Mouse (Mus musculus): Measurements from ENCODE around the gene Srebf1. TPM values are rescaled to one million over a fixed set of nuclear protein-coding genes. Genes with fewer than 3 reads are reported as not detected.

Gene Srebf1
- 76.7 and 78.1 TPM in 2 replicates for polyA plus RNA-seq (2015; fragmentation: Nextera tagmentation; extraction: Ambion mirVana)

GRCm38 (mm10) chr11:60222469-60223236, at the start of gene Srebf1:
Srebf1 (minus strand) TSS chr11:60222581.
- H3K9ac ChIP-seq, result peak within 1 kb of the TSS; percentile 33; the same call in 1 of the 2 replicates
- H3K27ac ChIP-seq (replicated peaks), result peak within 1 kb of the TSS; percentile 77
- peaks cover 54% of the 10 kb centered on the region for H3K4me1 ChIP-seq
- H3K4me3 ChIP-seq (replicated peaks), result peak within 1 kb of the TSS; percentile 43
- WGBS, result 4% methylated on average over 46 of the region's 46 CpGs
- H3K9me3 ChIP-seq (replicated peaks), result no peaks in the 10 kb centered on the region
- ATAC-seq (ENCODE audit: insufficient number of reproducible peaks, low FRiP score, low TSS enrichment, low read depth), result peak; percentile 72
- peaks cover 7% of the 10 kb centered on the region; the same call in 1 of the 2 replicates for H3K36me3 ChIP-seq
- no peaks in the 10 kb centered on the region for H3K27me3 ChIP-seq
- H3K4me2 ChIP-seq (replicated peaks), result peak within 1 kb of the TSS; percentile 84

- no peak overlapping the region for H3K9ac ChIP-seq
- H3K9me3 ChIP-seq (replicated peaks), result no peaks in the 10 kb centered on the region
- no peak for ATAC-seq (ENCODE audit: insufficient number of reproducible peaks, low FRiP score, low TSS enrichment, low read depth)
- 0 out of 2 replicates have a peak overlapping the region, but pooled peaks have one; percentile 7 for H3K27ac ChIP-seq (replicated peaks)
- H3K36me3 ChIP-seq, result peaks cover 14% of the 10 kb centered on the region; the same call in 1 of the 2 replicates
- H3K27me3 ChIP-seq, result no peaks in the 10 kb centered on the region
- WGBS, result 41% methylated on average over 3 of the region's 3 CpGs
- peaks cover 13% of the 10 kb centered on the region for H3K4me1 ChIP-seq
- no peak overlapping the region for H3K4me3 ChIP-seq (replicated peaks)
- no peak overlapping the region for H3K4me2 ChIP-seq (replicated peaks)
Measured at GRCm38 (mm10) chr11:60268563-60268962, 46.2 kb upstream of the Srebf1 start.

GRCm38 (mm10) chr11:60265271-60265985, 43.0 kb upstream of the Srebf1 start:
- no peaks in the 10 kb centered on the region for H3K27me3 ChIP-seq
- no peak overlapping the region for H3K4me3 ChIP-seq (replicated peaks)
- H3K4me1 ChIP-seq, result peaks cover 5% of the 10 kb centered on the region
- no peak for ATAC-seq (ENCODE audit: insufficient number of reproducible peaks, low FRiP score, low TSS enrichment, low read depth)
- no peak overlapping the region for H3K9ac ChIP-seq
- 91% methylated on average over 4 of the region's 4 CpGs for WGBS
- H3K4me2 ChIP-seq (replicated peaks), result no peak overlapping the region
- no peak overlapping the region for H3K27ac ChIP-seq (replicated peaks)
- H3K36me3 ChIP-seq, result peaks cover 16% of the 10 kb centered on the region
- H3K9me3 ChIP-seq (replicated peaks), result no peaks in the 10 kb centered on the region

GRCm38 (mm10) chr11:60264651-60265050, 42.3 kb upstream of the Srebf1 start:
- H3K4me1 ChIP-seq, result peaks cover 5% of the 10 kb centered on the region
- ATAC-seq (ENCODE audit: insufficient number of reproducible peaks, low FRiP score, low TSS enrichment, low read depth), result no peak
- 77% methylated on average over 1 of the region's 1 CpGs for WGBS

GRCm38 (mm10) chr11:60262396-60262795, 40.0 kb upstream of the Srebf1 start:
- WGBS, result 76% methylated on average over 4 of the region's 4 CpGs
- Histone ChIP-seq H3K9me3 (replicated peaks) (no peaks in the 10 kb centered on the region), H3K4me2 (replicated peaks) (no peak overlapping the region), H3K9ac (no peak overlapping the region), H3K27ac (replicated peaks) (no peak overlapping the region), H3K36me3 (peaks cover 19% of the 10 kb centered on the region), H3K4me1 (peaks cover 5% of the 10 kb centered on the region), H3K4me3 (replicated peaks) (no peak overlapping the region), H3K27me3 (no peaks in the 10 kb centered on the region)
- no peak for ATAC-seq (ENCODE audit: insufficient number of reproducible peaks, low FRiP score, low TSS enrichment, low read depth)

More at GRCm38 (mm10) chr11:60264651-60265050, 42.3 kb upstream of the Srebf1 start:
- no peak overlapping the region for H3K9ac ChIP-seq
- H3K9me3 ChIP-seq (replicated peaks), result no peaks in the 10 kb centered on the region
- H3K36me3 ChIP-seq, result peaks cover 9% of the 10 kb centered on the region; the same call in 1 of the 2 replicates
- H3K4me2 ChIP-seq (replicated peaks), result no peak overlapping the region
- H3K27me3 ChIP-seq, result no peaks in the 10 kb centered on the region
- no peak overlapping the region for H3K4me3 ChIP-seq (replicated peaks)
- no peak overlapping the region for H3K27ac ChIP-seq (replicated peaks)

GRCm38 (mm10) chr11:60260743-60261142, 38.4 kb upstream of the Srebf1 start:
- Histone ChIP-seq H3K4me1 (peaks cover 13% of the 10 kb centered on the region), H3K27me3 (no peaks in the 10 kb centered on the region), H3K4me2 (replicated peaks) (no peak overlapping the region), H3K9me3 (replicated peaks) (no peaks in the 10 kb centered on the region), H3K27ac (replicated peaks) (no peak overlapping the region), H3K9ac (no peak overlapping the region), H3K36me3 (peaks cover 24% of the 10 kb centered on the region), H3K4me3 (replicated peaks) (no peak overlapping the region)
- ATAC-seq (ENCODE audit: insufficient number of reproducible peaks, low FRiP score, low TSS enrichment, low read depth), result no peak
- WGBS, result 85% methylated on average over 3 of the region's 3 CpGs

GRCm38 (mm10) chr11:60257696-60258095, 35.3 kb upstream of the Srebf1 start:
- H3K9me3 ChIP-seq (replicated peaks), result no peaks in the 10 kb centered on the region
- H3K27ac ChIP-seq (replicated peaks), result no peak overlapping the region
- no peak overlapping the region for H3K4me2 ChIP-seq (replicated peaks)
- H3K36me3 ChIP-seq, result peaks cover 24% of the 10 kb centered on the region
- H3K4me1 ChIP-seq, result peaks cover 14% of the 10 kb centered on the region
- no peak for ATAC-seq (ENCODE audit: insufficient number of reproducible peaks, low FRiP score, low TSS enrichment, low read depth)
- H3K4me3 ChIP-seq (replicated peaks), result no peak overlapping the region
- H3K9ac ChIP-seq, result no peak overlapping the region
- WGBS, result 74% methylated on average over 2 of the region's 2 CpGs
- H3K27me3 ChIP-seq, result no peaks in the 10 kb centered on the region

GRCm38 (mm10) chr11:60256713-60257112, 34.3 kb upstream of the Srebf1 start:
- no peak overlapping the region for H3K9ac ChIP-seq
- no peak overlapping the region for H3K4me2 ChIP-seq (replicated peaks)
- no peak overlapping the region for H3K27ac ChIP-seq (replicated peaks)
- no peak overlapping the region for H3K4me3 ChIP-seq (replicated peaks)
- no peak for ATAC-seq (ENCODE audit: insufficient number of reproducible peaks, low FRiP score, low TSS enrichment, low read depth)
- peaks cover 14% of the 10 kb centered on the region for H3K4me1 ChIP-seq
- H3K9me3 ChIP-seq (replicated peaks), result no peaks in the 10 kb centered on the region
- no peaks in the 10 kb centered on the region for H3K27me3 ChIP-seq
- peaks cover 26% of the 10 kb centered on the region for H3K36me3 ChIP-seq
- 72% methylated on average over 9 of the region's 9 CpGs for WGBS

- WGBS, result 50% methylated on average over 6 of the region's 6 CpGs
- Histone ChIP-seq H3K36me3 (peaks cover 27% of the 10 kb centered on the region), H3K4me1 (peaks cover 18% of the 10 kb centered on the region), H3K9me3 (replicated peaks) (no peaks in the 10 kb centered on the region), H3K4me3 (replicated peaks) (no peak overlapping the region), H3K27ac (replicated peaks) (peak overlapping the region; percentile 23; the same call in 1 of the 2 replicates), H3K4me2 (replicated peaks) (no peak overlapping the region), H3K9ac (no peak overlapping the region), H3K27me3 (no peaks in the 10 kb centered on the region)
- no peak for ATAC-seq (ENCODE audit: insufficient number of reproducible peaks, low FRiP score, low TSS enrichment, low read depth)
Measured at GRCm38 (mm10) chr11:60256176-60256681, 33.8 kb upstream of the Srebf1 start.

GRCm38 (mm10) chr11:60255639-60256038, 33.3 kb upstream of the Srebf1 start:
- Histone ChIP-seq H3K4me2 (replicated peaks) (no peak overlapping the region), H3K4me3 (replicated peaks) (no peak overlapping the region), H3K27ac (replicated peaks) (no peak overlapping the region), H3K27me3 (no peaks in the 10 kb centered on the region), H3K36me3 (peaks cover 26% of the 10 kb centered on the region), H3K4me1 (peaks cover 18% of the 10 kb centered on the region), H3K9ac (no peak overlapping the region), H3K9me3 (replicated peaks) (no peaks in the 10 kb centered on the region)
- no peak for ATAC-seq (ENCODE audit: insufficient number of reproducible peaks, low FRiP score, low TSS enrichment, low read depth)
- 76% methylated on average over 3 of the region's 3 CpGs for WGBS

- H3K4me3 ChIP-seq (replicated peaks), result no peak overlapping the region
- peaks cover 31% of the 10 kb centered on the region for H3K36me3 ChIP-seq
- H3K9ac ChIP-seq, result no peak overlapping the region
- no peak for ATAC-seq (ENCODE audit: insufficient number of reproducible peaks, low FRiP score, low TSS enrichment, low read depth)
- H3K27me3 ChIP-seq, result no peaks in the 10 kb centered on the region
- no peaks in the 10 kb centered on the region for H3K9me3 ChIP-seq (replicated peaks)
- H3K27ac ChIP-seq (replicated peaks), result no peak overlapping the region
- peaks cover 18% of the 10 kb centered on the region for H3K4me1 ChIP-seq
- H3K4me2 ChIP-seq (replicated peaks), result no peak overlapping the region
- 79% methylated on average over 3 of the region's 3 CpGs for WGBS
Measured at GRCm38 (mm10) chr11:60255181-60255580, 32.8 kb upstream of the Srebf1 start.

Data from embryonic facial prominence, embryonic 15.5 days (tissue).